Mouse (Mus musculus): Measurements from ENCODE around the gene Gm3755.
"Not testable (repeated sequence)": the region's sequence is repeated elsewhere in the genome, so short reads cannot be mapped to it uniquely, and the experiment has no call there.

DNA sequence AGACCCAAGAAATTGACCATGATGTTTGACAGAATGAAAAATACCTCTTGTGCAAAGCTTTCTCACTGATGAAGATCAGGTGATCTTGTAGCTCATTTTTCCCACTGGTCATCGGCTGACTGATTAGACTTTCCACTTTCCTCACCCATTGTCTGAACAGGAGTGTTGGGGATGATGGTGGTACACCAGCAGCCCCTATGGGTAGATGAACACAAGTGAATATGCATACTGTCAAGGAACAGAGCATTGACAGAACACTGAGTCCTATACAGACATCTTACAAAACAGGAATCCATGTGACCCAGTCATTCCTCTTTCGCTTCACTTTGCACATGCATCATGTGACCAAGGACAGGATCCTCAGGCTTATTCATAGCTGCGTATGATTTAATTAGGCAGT, 32.9 kb upstream of the Gm3755 start, which contains the start of gene Gm3752:
- not testable (repeated sequence) for TF ChIP-seq CTCF (IDR thresholded peaks at IDR 0.05; ENCODE audit: extremely low read depth, insufficient read depth, insufficient read length, insufficient replicate concordance); POLR2A (IDR thresholded peaks at IDR 0.05; ENCODE audit: low read depth, low read length)

Data from spleen, adult 2 months (tissue).